Mouse (Mus musculus) embryo, embryonic 10 days (tissue): ENCODE measurements at regions not wholly inside any gene's neighbourhood (a gene's known extent, or its start where the extent isn't known, plus 50 kb on each side); places are given as distances from the start of the nearest gene placed in this dataset.

ENCODE experiments used
- DNase-seq: peaks from one replicate; pipeline ENCODE4 v3.0.0-alpha.2; 2015; ENCODE audit warnings: low spot score

GRCm38 (mm10) chr1:15155046-15155445 lies 938.1 kb downstream of the 4930444P10Rik start:
- DNase-seq = no peak

GRCm38 (mm10) chr1:15153952-15154351 lies 939.2 kb downstream of the 4930444P10Rik start:
- DNase-seq = no peak

GRCm38 (mm10) chr1:15143922-15144591 lies 949.1 kb downstream of the 4930444P10Rik start:
- DNase-seq = no peak

GRCm38 (mm10) chr1:15118462-15118861 lies 974.7 kb downstream of the 4930444P10Rik start:
- DNase-seq = peak; percentile 5

- no peak for DNase-seq
Observed at GRCm38 (mm10) chr1:15111420-15111819, 981.7 kb downstream of the 4930444P10Rik start.

- DNase-seq = no peak
Observed at GRCm38 (mm10) chr1:15070331-15070730, 1022.8 kb downstream of the 4930444P10Rik start.

GRCm38 (mm10) chr1:15034047-15034446 lies 1059.1 kb downstream of the 4930444P10Rik start:
- DNase-seq = peak; percentile 33

- no peak for DNase-seq
Observed at GRCm38 (mm10) chr1:15018460-15018779, 1074.7 kb downstream of the 4930444P10Rik start.

- DNase-seq = no peak
Observed at GRCm38 (mm10) chr1:15017689-15018459, 1075.3 kb downstream of the 4930444P10Rik start.

- DNase-seq = peak; percentile 69
Observed at GRCm38 (mm10) chr1:15007663-15008344, 1085.3 kb downstream of the 4930444P10Rik start.

- no peak for DNase-seq
Observed at GRCm38 (mm10) chr1:14995348-14995747, 1097.8 kb downstream of the 4930444P10Rik start.

GRCm38 (mm10) chr1:14980093-14980711 lies 1112.9 kb downstream of the 4930444P10Rik start:
- DNase-seq = peak; percentile 31
